ENCODE assay signal across 9 mouse cellular contexts in the genomic region with DNA sequence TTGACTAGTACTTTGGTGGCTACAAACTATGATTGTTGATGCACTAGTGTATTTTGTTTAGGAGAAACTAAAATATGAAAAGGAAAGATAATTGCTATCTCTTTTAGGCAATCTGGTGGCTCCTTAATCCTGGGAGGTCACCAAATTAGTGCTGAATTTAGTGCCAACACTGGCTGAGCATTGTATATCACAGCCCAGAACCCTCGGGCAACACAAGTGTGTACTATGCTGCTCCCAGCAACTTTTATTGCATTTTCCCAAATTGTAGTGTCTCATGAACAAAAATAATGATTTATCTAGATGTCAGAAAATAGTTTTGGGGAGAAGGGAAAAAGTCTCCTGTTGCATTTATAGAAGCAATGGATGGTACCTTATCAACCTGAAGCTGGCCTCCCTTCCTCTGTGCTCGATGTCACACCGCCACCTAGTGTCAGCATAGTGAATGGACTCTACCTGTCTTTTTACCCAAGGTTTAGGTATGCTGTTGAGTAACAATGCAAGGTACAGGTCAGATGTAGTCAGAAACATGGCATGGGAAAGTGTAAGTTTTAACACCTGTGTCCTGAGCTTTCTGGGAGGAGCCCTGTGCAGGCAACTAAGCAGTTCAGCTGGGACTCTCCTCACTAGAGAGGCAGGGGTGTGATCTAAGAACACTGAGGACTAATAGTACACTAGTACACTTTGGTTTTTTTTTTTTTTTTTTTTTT. TPM values are rescaled to one million over a fixed set of nuclear protein-coding genes. Genes with fewer than 3 reads are reported as not detected.
DNase-seq lines count a peak whose midpoint lies in the region; ATAC-seq and TF ChIP-seq lines count a peak whose summit lies in the region.
"Had no signal": no experiment of that assay in that cellular context is flagged by ENCODE, and none has a peak within 500 bp of the region (broad histone marks: within the 10 kb centered on the region; RNA-seq: fewer than 3 reads in every experiment).

No protein-coding gene starts in this region.

- DNase-seq in 3134 (ENCODE audit: extremely low read depth, insufficient read length, low spot score) (peak; percentile 5), ZHBTc4 (ENCODE audit: low read depth, low spot score) (peak; percentile 85)
- DNase-seq in cerebellum, postnatal 4 days (ENCODE audit: low spot score in 2 of 2), result peak; percentile 38 to 72
- DNase-seq in heart, adult 9 months (ENCODE audit: low spot score in 2 of 2), result peak; percentile 26 to 58
- DNase-seq in kidney, postnatal 0 days (ENCODE audit: low spot score), result peak; percentile 88
- peak; percentile 44 for DNase-seq in liver, embryonic 13.5 days
- peak; percentile 56 for DNase-seq in neural tube, embryonic 11.5 days (ENCODE audit: low spot score)
- peak; percentile 9 to 24 for DNase-seq in thymus, adult 18-20 months

- no peak overlapping the region for H3K27ac ChIP-seq in kidney, postnatal 0 days
- no peak overlapping the region for H3K27ac ChIP-seq in liver, embryonic 13.5 days
- H3K27ac ChIP-seq in neural tube, embryonic 11.5 days (ENCODE audit: low read depth, low read length), result no peak overlapping the region
- H3K27ac ChIP-seq: embryonic facial prominence, embryonic 15.5 days had no signal

- H3K4me1 ChIP-seq in kidney, postnatal 0 days (replicated peaks; ENCODE audit: insufficient read depth, low read length), result no peaks in the 10 kb centered on the region
- H3K4me1 ChIP-seq in liver, embryonic 13.5 days (replicated peaks), result peaks cover 20% of the 10 kb centered on the region
- no peaks in the 10 kb centered on the region for H3K4me1 ChIP-seq in neural tube, embryonic 11.5 days (ENCODE audit: control insufficient read depth, insufficient read depth, low read length)
- H3K4me1 ChIP-seq: embryonic facial prominence, embryonic 15.5 days had no signal

- H3K4me3 ChIP-seq in kidney, postnatal 0 days (replicated peaks; ENCODE audit: low read depth, low read length), result no peak overlapping the region
- H3K4me3 ChIP-seq in liver, embryonic 13.5 days (replicated peaks), result no peak overlapping the region
- H3K4me3 ChIP-seq in neural tube, embryonic 11.5 days (ENCODE audit: low read depth, low read length), result no peak overlapping the region
- H3K4me3 ChIP-seq: embryonic facial prominence, embryonic 15.5 days had no signal

- H3K9me3 ChIP-seq in kidney, postnatal 0 days (replicated peaks; ENCODE audit: low read length), result no peaks in the 10 kb centered on the region
- H3K9me3 ChIP-seq in liver, embryonic 13.5 days (replicated peaks), result no peaks in the 10 kb centered on the region
- H3K9me3 ChIP-seq in neural tube, embryonic 11.5 days (ENCODE audit: control insufficient read depth, low read length), result no peaks in the 10 kb centered on the region
- H3K9me3 ChIP-seq: embryonic facial prominence, embryonic 15.5 days had no signal

- peak; percentile 53; the same call in 1 of the 2 replicates for ATAC-seq in kidney, postnatal 0 days (replicated peaks; ENCODE audit: low FRiP score, low read depth)
- ATAC-seq in liver, embryonic 13.5 days (ENCODE audit: low read depth), result peak; percentile 45; the same call in 1 of the 2 replicates
- peak; percentile 69 for ATAC-seq in neural tube, embryonic 11.5 days (ENCODE audit: insufficient read depth, low FRiP score, low TSS enrichment)

- H3K9ac ChIP-seq in kidney, postnatal 0 days (ENCODE audit: low read depth, low read length), result no peak overlapping the region
- no peak overlapping the region for H3K9ac ChIP-seq in liver, embryonic 13.5 days
- no peak overlapping the region for H3K9ac ChIP-seq in neural tube, embryonic 11.5 days (ENCODE audit: low read length)
- H3K9ac ChIP-seq: embryonic facial prominence, embryonic 15.5 days had no signal

- no peaks in the 10 kb centered on the region for H3K36me3 ChIP-seq in kidney, postnatal 0 days (ENCODE audit: insufficient read depth, low read length)
- no peaks in the 10 kb centered on the region for H3K36me3 ChIP-seq in liver, embryonic 13.5 days
- no peaks in the 10 kb centered on the region for H3K36me3 ChIP-seq in neural tube, embryonic 11.5 days (ENCODE audit: control insufficient read depth, insufficient read depth, low read length)
- H3K36me3 ChIP-seq: embryonic facial prominence, embryonic 15.5 days had no signal

- peak; percentile 99 for TF ChIP-seq CTCF in kidney, postnatal 0 days (IDR thresholded peaks at IDR 0.05; ENCODE audit: low read depth)

- no peak overlapping the region for H3K4me2 ChIP-seq in kidney, postnatal 0 days (ENCODE audit: low read length)
- no peak overlapping the region for H3K4me2 ChIP-seq in liver, embryonic 13.5 days
- no peak overlapping the region for H3K4me2 ChIP-seq in neural tube, embryonic 11.5 days (ENCODE audit: low read depth)
- H3K4me2 ChIP-seq: embryonic facial prominence, embryonic 15.5 days had no signal

- no peaks in the 10 kb centered on the region for H3K27me3 ChIP-seq in kidney, postnatal 0 days (ENCODE audit: insufficient read depth, low read length)
- H3K27me3 ChIP-seq in liver, embryonic 13.5 days, result no peaks in the 10 kb centered on the region
- H3K27me3 ChIP-seq in neural tube, embryonic 11.5 days (ENCODE audit: control insufficient read depth, insufficient read depth, low read length), result no peaks in the 10 kb centered on the region
- H3K27me3 ChIP-seq: embryonic facial prominence, embryonic 15.5 days had no signal

- 28% methylated on average over 3 of the region's 3 CpGs for WGBS in kidney, postnatal 0 days
- 29% methylated on average over 3 of the region's 3 CpGs for WGBS in liver, embryonic 13.5 days (ENCODE audit: insufficient replicate concordance)
- 23% methylated on average over 3 of the region's 3 CpGs for WGBS in neural tube, embryonic 11.5 days

RNA-seq across cellular contexts. Expression of gene Arhgap32, which starts 43.1 kb away (rescaled TPM):
- 9.4 and 10.1 TPM in 2 replicates for polyA plus RNA-seq in kidney, postnatal 0 days (2015; fragmentation: Nextera tagmentation; extraction: Ambion mirVana)
- polyA plus RNA-seq in liver, embryonic 13.5 days (2015; fragmentation: Nextera tagmentation; extraction: Ambion mirVana), result 0.28 and 0.35 TPM in 2 replicates
- polyA plus RNA-seq in neural tube, embryonic 11.5 days (2014; fragmentation: Nextera tagmentation; extraction: Ambion mirVana), result 11.4 and 11.9 TPM in 2 replicates

Comparison
In these comparisons a context has a peak if more than half of its experiments do, and no peak if none do; other contexts are left out.
1. DNase-seq: peak in every context shown above with its lines; median percentile 88 in kidney, postnatal 0 days; 85 in ZHBTc4; 56 in neural tube, embryonic 11.5 days; 55 in cerebellum, postnatal 4 days; 44 in liver, embryonic 13.5 days; 42 in heart, adult 9 months; 16 in thymus, adult 18-20 months; 5 in 3134.